Mouse (Mus musculus): ENCODE results near the gene Slc30a10.

DNA sequence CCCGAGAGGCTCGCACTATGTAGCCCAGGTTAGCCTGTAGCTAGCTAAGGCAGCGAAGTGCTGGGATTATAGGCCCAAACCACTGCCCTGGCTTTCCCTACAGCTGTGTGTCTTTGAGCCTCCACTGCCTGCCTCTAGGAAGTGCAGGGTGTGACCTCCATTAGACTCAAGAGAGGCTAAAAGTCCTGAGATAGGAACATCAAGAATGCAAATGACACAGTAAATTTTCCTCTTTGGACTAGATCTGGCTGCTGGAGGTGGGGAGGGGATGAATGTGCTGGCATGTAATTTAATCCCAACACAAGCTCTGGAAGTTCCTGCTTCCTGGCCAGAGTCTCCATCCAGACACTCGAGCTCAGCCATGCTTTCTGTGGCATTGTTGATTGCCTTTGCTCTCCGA is 5.4 kb downstream of the Slc30a10 start:
- no peak for TF ChIP-seq EP300 (IDR thresholded peaks at IDR 0.05; ENCODE audit: insufficient read depth, low read depth, low read length)
- TF ChIP-seq CTCF (IDR thresholded peaks at IDR 0.05): no peak
- no peak for TF ChIP-seq POLR2A (IDR thresholded peaks at IDR 0.05; ENCODE audit: insufficient read depth, low read depth, low read length)
